Mouse (Mus musculus): ENCODE measurements around the gene Snx33. TPM values are rescaled to one million over a fixed set of nuclear protein-coding genes. Genes with fewer than 3 reads are reported as not detected.

Snx33 gene
- total and polyA plus RNA-seq, 3 experiments: 1.7 to 3.2 (median 2.6) TPM

GRCm38 (mm10) chr9:56868292-56868691 is 59.9 kb downstream of the Snx33 start:
- no peak for DNase-seq (ENCODE audit: extremely low read depth)
- Histone ChIP-seq H3K4me2 (ENCODE audit: insufficient read depth, low read depth, poor library complexity, severe bottlenecking) (no peak overlapping the region), H3K79me2 (replicated peaks; ENCODE audit: control insufficient read depth, extremely low read depth, insufficient read depth, poor library complexity, severe bottlenecking) (no peaks in the 10 kb centered on the region), H3K4me3 (replicated peaks in 1 of 3; ENCODE audit: low read depth in 2 of 3, low read length in 2 of 3, poor library complexity in 1 of 3) (no peak overlapping the region), H3K36me3 (replicated peaks in 1 of 2; ENCODE audit: control insufficient read depth in 1 of 2, insufficient read depth in 1 of 2, low read length in 1 of 2) (no peaks in the 10 kb centered on the region), H3K9ac (ENCODE audit: insufficient read depth, low read depth) (no peak overlapping the region), H3K4me1 (ENCODE audit: control insufficient read depth in 1 of 2, insufficient read depth in 2 of 2) (peaks cover 7 to 13% of the 10 kb centered on the region in 2 experiments), H3K27ac (ENCODE audit: insufficient read depth, low read depth) (no peak overlapping the region), H3K27me3 (replicated peaks) (peaks cover 95% of the 10 kb centered on the region), H3K9me3 (replicated peaks; ENCODE audit: low read length) (no peaks in the 10 kb centered on the region)
- dilution Hi-C loops (cut with MboI; ENCODE audit: extremely low pct_ligation_motif_present, extremely low pct_unique_long_range_greater_than_20kb, low sequenced_read_pairs): no loop called here
- in situ Hi-C loops (cut with MboI; ENCODE audit: low pct_ligation_motif_present, low pct_unique_long_range_greater_than_20kb, low sequenced_read_pairs): no loop called here
- TF ChIP-seq MAFK (IDR thresholded peaks at IDR 0.05; ENCODE audit: insufficient replicate concordance, low read length) (no peak), MEF2A (IDR thresholded peaks at IDR 0.05; ENCODE audit: borderline replicate concordance, low read depth, low read length) (no peak), HCFC1 (IDR thresholded peaks at IDR 0.05; ENCODE audit: low read depth, low read length) (no peak), JUND (conservative IDR thresholded peaks at IDR 0.05; ENCODE audit: low read depth, low read length) (no peak), CHD2 (IDR thresholded peaks at IDR 0.05; ENCODE audit: low read length) (no peak), USF1 (IDR thresholded peaks at IDR 0.05; ENCODE audit: low read depth, low read length) (no peak), ZNF384 (IDR thresholded peaks at IDR 0.05; ENCODE audit: low read depth, low read length) (no peak), ZC3H11A (IDR thresholded peaks at IDR 0.05; ENCODE audit: low read depth, low read length) (no peak), ZMIZ1 (IDR thresholded peaks at IDR 0.05; ENCODE audit: low read depth, low read length) (no peak), MYC (IDR thresholded peaks at IDR 0.05; ENCODE audit: low read depth, low read length) (no peak), NELFE (IDR thresholded peaks at IDR 0.05; ENCODE audit: low read depth, low read length) (no peak), RAD21 (IDR thresholded peaks at IDR 0.05; ENCODE audit: low read depth, low read length) (no peak), TBP (conservative IDR thresholded peaks at IDR 0.05; ENCODE audit: low read depth, low read length) (no peak), MAX (IDR thresholded peaks at IDR 0.05; ENCODE audit: low read length) (no peak)

Other genes with a start within 250 kb of the Snx33 start
- not detected in 2 replicates for gene Lingo1, start 131.9 kb downstream of the Snx33 start, total RNA-seq (2012; rRNA removed)
- not detected in 2 replicates for gene Lingo1, start 131.9 kb downstream of the Snx33 start, total RNA-seq (2014; rRNA removed)
- gene Lingo1, start 131.9 kb downstream of the Snx33 start, polyA plus RNA-seq (2012; ENCODE audit: insufficient read length, low read depth): not detected in 2 replicates
- not detected in 2 replicates for gene Odf3l1, start 63.7 kb downstream of the Snx33 start, total RNA-seq (2012; rRNA removed)
- gene Odf3l1, start 63.7 kb downstream of the Snx33 start, total RNA-seq (2014; rRNA removed): not detected in 2 replicates
- gene Odf3l1, start 63.7 kb downstream of the Snx33 start, polyA plus RNA-seq (2012; ENCODE audit: insufficient read length, low read depth): not detected in 2 replicates
- 0.04 and 0.08 TPM in 2 replicates for gene Cspg4, start 63.3 kb downstream of the Snx33 start, total RNA-seq (2012; rRNA removed)
- gene Cspg4, start 63.3 kb downstream of the Snx33 start, total RNA-seq (2014; rRNA removed): 0.08 TPM in 1 of 2 replicates, not detected in the other
- gene Cspg4, start 63.3 kb downstream of the Snx33 start, polyA plus RNA-seq (2012; ENCODE audit: insufficient read length, low read depth): 0.06 TPM in 1 of 2 replicates, not detected in the other
- gene Imp3, start 9.1 kb upstream of the Snx33 start, total RNA-seq (2012; rRNA removed): 196 and 197 TPM in 2 replicates
- 134 and 165 TPM in 2 replicates for gene Imp3, start 9.1 kb upstream of the Snx33 start, total RNA-seq (2014; rRNA removed)
- 134 and 154 TPM in 2 replicates for gene Imp3, start 9.1 kb upstream of the Snx33 start, polyA plus RNA-seq (2012; ENCODE audit: insufficient read length, low read depth)
- gene Snupn, start 22.5 kb upstream of the Snx33 start, total RNA-seq (2012; rRNA removed): 21.2 and 22.3 TPM in 2 replicates
- 25.1 and 27.3 TPM in 2 replicates for gene Snupn, start 22.5 kb upstream of the Snx33 start, total RNA-seq (2014; rRNA removed)
- 18.3 and 21.8 TPM in 2 replicates for gene Snupn, start 22.5 kb upstream of the Snx33 start, polyA plus RNA-seq (2012; ENCODE audit: insufficient read length, low read depth)
- 10.4 and 11.3 TPM in 2 replicates for gene Ptpn9, start 66.6 kb upstream of the Snx33 start, total RNA-seq (2012; rRNA removed)
- 10.4 and 10.9 TPM in 2 replicates for gene Ptpn9, start 66.6 kb upstream of the Snx33 start, total RNA-seq (2014; rRNA removed)
- gene Ptpn9, start 66.6 kb upstream of the Snx33 start, polyA plus RNA-seq (2012; ENCODE audit: insufficient read length, low read depth): 17.7 and 21.3 TPM in 2 replicates
- gene Sin3a, start 143.7 kb upstream of the Snx33 start, total RNA-seq (2012; rRNA removed): 26.4 and 28.7 TPM in 2 replicates
- gene Sin3a, start 143.7 kb upstream of the Snx33 start, total RNA-seq (2014; rRNA removed): 17.7 and 23.0 TPM in 2 replicates
- gene Sin3a, start 143.7 kb upstream of the Snx33 start, polyA plus RNA-seq (2012; ENCODE audit: insufficient read length, low read depth): 32.1 and 32.4 TPM in 2 replicates
- 57.8 and 59.2 TPM in 2 replicates for gene Man2c1, start 202.3 kb upstream of the Snx33 start, total RNA-seq (2012; rRNA removed)
- gene Man2c1, start 202.3 kb upstream of the Snx33 start, total RNA-seq (2014; rRNA removed): 50.4 and 58.9 TPM in 2 replicates
- gene Man2c1, start 202.3 kb upstream of the Snx33 start, polyA plus RNA-seq (2012; ENCODE audit: insufficient read length, low read depth): 60.3 and 74.7 TPM in 2 replicates
- 0.08 TPM in 1 of 2 replicates, not detected in the other for gene Neil1, start 219.9 kb upstream of the Snx33 start, total RNA-seq (2012; rRNA removed)
- 0.21 TPM in 1 of 2 replicates, not detected in the other for gene Neil1, start 219.9 kb upstream of the Snx33 start, total RNA-seq (2014; rRNA removed)
- gene Neil1, start 219.9 kb upstream of the Snx33 start, polyA plus RNA-seq (2012; ENCODE audit: insufficient read length, low read depth): 0.13 and 0.15 TPM in 2 replicates
- gene Commd4, start 230.0 kb upstream of the Snx33 start, total RNA-seq (2012; rRNA removed): 96.5 and 98.3 TPM in 2 replicates
- 36.9 and 41.8 TPM in 2 replicates for gene Commd4, start 230.0 kb upstream of the Snx33 start, total RNA-seq (2014; rRNA removed)
- gene Commd4, start 230.0 kb upstream of the Snx33 start, polyA plus RNA-seq (2012; ENCODE audit: insufficient read length, low read depth): 98.9 and 106 TPM in 2 replicates

Data from CH12.LX (cell line).